Mouse (Mus musculus): ENCODE data around the gene Sec14l1.

The Sec14l1 gene

GRCm38 (mm10) chr11:117182808-117183207 lies 67.8 kb downstream of the Sec14l1 start:
- no peak for DNase-seq (ENCODE audit: low spot score in 2 of 2)

GRCm38 (mm10) chr11:117183299-117183698 lies 68.3 kb downstream of the Sec14l1 start:
- no peak for DNase-seq (ENCODE audit: low spot score in 2 of 2)

GRCm38 (mm10) chr11:117183841-117184240 lies 68.9 kb downstream of the Sec14l1 start:
- DNase-seq (ENCODE audit: low spot score in 2 of 2) = no peak

GRCm38 (mm10) chr11:117185076-117185933 lies 70.3 kb downstream of the Sec14l1 start:
- no peak for DNase-seq (ENCODE audit: low spot score in 2 of 2)

GRCm38 (mm10) chr11:117191524-117191923 lies 76.6 kb downstream of the Sec14l1 start:
- DNase-seq (ENCODE audit: low spot score in 2 of 2) = no peak

GRCm38 (mm10) chr11:117194475-117194937 lies 79.5 kb downstream of the Sec14l1 start:
- DNase-seq (ENCODE audit: low spot score in 2 of 2) = no peak

- DNase-seq (ENCODE audit: low spot score in 2 of 2) = no peak
Observed at GRCm38 (mm10) chr11:117195616-117196015, 80.6 kb downstream of the Sec14l1 start.

- no peak for DNase-seq (ENCODE audit: low spot score in 2 of 2)
Observed at GRCm38 (mm10) chr11:117196681-117197080, 81.7 kb downstream of the Sec14l1 start.

- DNase-seq (ENCODE audit: low spot score in 2 of 2) = no peak
Observed at GRCm38 (mm10) chr11:117198122-117198521, 83.2 kb downstream of the Sec14l1 start.

GRCm38 (mm10) chr11:117199282-117200175 lies 84.6 kb downstream of the Sec14l1 start, which contains the start of gene Sept9:
TSS of gene Sept9 (plus strand) at chr11:117199661.
- DNase-seq (ENCODE audit: low spot score in 2 of 2) = no peak

GRCm38 (mm10) chr11:117201846-117202245 lies 86.9 kb downstream of the Sec14l1 start:
- no peak for DNase-seq (ENCODE audit: low spot score in 2 of 2)

GRCm38 (mm10) chr11:117204606-117205005 lies 89.6 kb downstream of the Sec14l1 start:
- DNase-seq (ENCODE audit: low spot score in 2 of 2) = no peak

- no peak for DNase-seq (ENCODE audit: low spot score in 2 of 2)
Observed at GRCm38 (mm10) chr11:117205042-117205441, 90.1 kb downstream of the Sec14l1 start.

- no peak for DNase-seq (ENCODE audit: low spot score in 2 of 2)
Observed at GRCm38 (mm10) chr11:117205447-117205846, 90.5 kb downstream of the Sec14l1 start.

GRCm38 (mm10) chr11:117207436-117207835 lies 92.5 kb downstream of the Sec14l1 start:
- no peak for DNase-seq (ENCODE audit: low spot score in 2 of 2)

GRCm38 (mm10) chr11:117208151-117208673 lies 93.2 kb downstream of the Sec14l1 start:
- peak; percentile 39 to 43 for DNase-seq (ENCODE audit: low spot score in 2 of 2)

All from frontal cortex, postnatal 36 days (tissue).